Mouse (Mus musculus): ENCODE data around the gene Plagl2. TPM values are rescaled to one million over a fixed set of nuclear protein-coding genes. Genes with fewer than 3 reads are reported as not detected.

Plagl2 gene
- polyA plus RNA-seq (2015; fragmentation: Nextera tagmentation; extraction: Ambion mirVana) = 11.7 and 12.3 TPM in 2 replicates

DNA sequence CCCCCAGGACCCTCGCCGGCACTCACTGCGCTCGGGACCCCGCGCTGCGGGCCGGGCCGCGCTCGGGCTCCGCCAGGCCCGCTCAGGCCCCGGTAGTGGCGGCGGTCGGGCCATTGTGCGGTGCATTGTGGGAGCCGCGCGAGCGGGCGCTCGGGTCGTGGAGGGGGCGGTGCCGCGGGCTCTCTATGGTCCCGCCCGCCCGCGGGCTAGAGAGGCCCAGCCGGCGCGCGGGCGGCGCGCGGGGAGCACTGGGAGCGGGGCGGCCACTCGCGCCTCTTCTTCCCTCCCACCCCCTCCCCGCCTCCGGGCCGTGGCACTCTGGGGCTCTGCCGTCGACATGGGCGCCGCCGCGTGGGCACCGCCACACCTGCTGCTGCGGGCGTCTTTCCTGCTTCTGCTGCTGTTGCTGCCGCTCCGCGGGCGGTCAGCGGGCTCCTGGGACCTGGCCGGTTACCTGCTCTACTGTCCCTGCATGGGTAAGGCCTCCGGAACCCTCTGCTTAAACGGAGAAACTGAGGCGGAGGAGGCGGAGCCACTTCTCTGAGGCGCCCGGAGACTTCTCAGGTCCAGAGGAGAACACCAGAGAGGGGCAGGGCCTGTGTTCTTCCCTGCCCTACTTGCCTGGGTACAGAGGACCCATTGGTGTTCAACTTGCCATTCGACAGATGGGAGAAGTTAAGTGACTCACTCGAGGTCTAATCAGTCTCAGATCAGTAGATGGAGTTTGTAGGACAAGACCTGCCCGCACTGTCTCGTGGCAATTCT, at the start of gene Plagl2, which contains the start of gene Pofut1:
Gene Plagl2, minus strand, starts transcription at position 177 of the 765 bp plus-strand sequence.
Gene Pofut1, plus strand, starts transcription at position 284 of the 765 bp plus-strand sequence.

DNA sequence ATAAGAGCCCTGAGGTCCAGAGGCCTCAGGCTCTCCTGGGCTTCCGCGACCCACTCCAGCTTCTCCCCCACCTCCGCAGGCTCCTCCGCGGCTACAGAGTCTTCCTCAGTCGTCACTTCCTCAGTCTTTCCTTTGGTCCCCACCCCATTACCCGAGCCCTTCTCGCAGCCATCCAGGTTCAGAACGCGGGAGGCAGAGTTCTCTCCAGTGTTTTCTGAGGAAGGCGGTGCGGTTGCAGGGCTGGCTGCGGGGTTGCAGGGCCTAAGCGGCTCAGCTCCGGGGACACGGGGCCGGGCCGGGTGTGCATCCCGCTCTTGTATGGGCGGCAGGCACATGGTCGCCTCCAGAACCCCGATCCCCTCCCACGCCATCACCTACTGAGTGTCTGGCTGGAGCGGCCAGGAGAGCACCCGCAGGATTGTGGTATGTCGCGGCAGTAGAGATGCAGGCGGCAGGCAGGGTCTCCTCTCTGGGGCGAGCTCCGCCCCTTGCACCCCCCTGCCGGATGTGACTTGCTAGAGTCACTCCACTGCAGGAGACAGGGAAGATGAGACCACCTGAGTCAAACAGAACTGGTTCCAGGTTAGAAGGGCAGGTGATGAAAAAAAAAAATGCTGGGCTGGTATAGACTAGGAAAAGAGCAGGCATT, 16.2 kb downstream of the Plagl2 start, which contains the start of gene Tspyl3:
Gene Tspyl3, minus strand, starts transcription at position 496 of the 649 bp plus-strand sequence.

Other genes starting within 250 kb of the Plagl2 start
- gene Pdrg1, start 226.0 kb downstream of the Plagl2 start, polyA plus RNA-seq (2015; fragmentation: Nextera tagmentation; extraction: Ambion mirVana) = 58.0 and 68.5 TPM in 2 replicates
- gene Xkr7, start 209.6 kb downstream of the Plagl2 start, polyA plus RNA-seq (2015; fragmentation: Nextera tagmentation; extraction: Ambion mirVana) = 0.05 TPM in 1 of 2 replicates, not detected in the other
- 2.3 and 3.1 TPM in 2 replicates for gene Ccm2l, start 175.5 kb downstream of the Plagl2 start, polyA plus RNA-seq (2015; fragmentation: Nextera tagmentation; extraction: Ambion mirVana)
- gene Hck, start 133.0 kb downstream of the Plagl2 start, polyA plus RNA-seq (2015; fragmentation: Nextera tagmentation; extraction: Ambion mirVana) = 21.3 and 29.9 TPM in 2 replicates
- 21.3 and 28.7 TPM in 2 replicates for gene Tm9sf4, start 80.1 kb downstream of the Plagl2 start, polyA plus RNA-seq (2015; fragmentation: Nextera tagmentation; extraction: Ambion mirVana)
- gene Tspyl3, start 16.0 kb downstream of the Plagl2 start, polyA plus RNA-seq (2015; fragmentation: Nextera tagmentation; extraction: Ambion mirVana) = 4.3 and 5.1 TPM in 2 replicates
- 5.5 TPM in 2 replicates for gene Pofut1, start 107 bp upstream of the Plagl2 start, polyA plus RNA-seq (2015; fragmentation: Nextera tagmentation; extraction: Ambion mirVana)
- gene Kif3b, start 50.0 kb upstream of the Plagl2 start, polyA plus RNA-seq (2015; fragmentation: Nextera tagmentation; extraction: Ambion mirVana) = 2.8 and 3.9 TPM in 2 replicates
- 10.9 and 13.5 TPM in 2 replicates for gene Asxl1, start 104.4 kb upstream of the Plagl2 start, polyA plus RNA-seq (2015; fragmentation: Nextera tagmentation; extraction: Ambion mirVana)